In the genomic region with DNA sequence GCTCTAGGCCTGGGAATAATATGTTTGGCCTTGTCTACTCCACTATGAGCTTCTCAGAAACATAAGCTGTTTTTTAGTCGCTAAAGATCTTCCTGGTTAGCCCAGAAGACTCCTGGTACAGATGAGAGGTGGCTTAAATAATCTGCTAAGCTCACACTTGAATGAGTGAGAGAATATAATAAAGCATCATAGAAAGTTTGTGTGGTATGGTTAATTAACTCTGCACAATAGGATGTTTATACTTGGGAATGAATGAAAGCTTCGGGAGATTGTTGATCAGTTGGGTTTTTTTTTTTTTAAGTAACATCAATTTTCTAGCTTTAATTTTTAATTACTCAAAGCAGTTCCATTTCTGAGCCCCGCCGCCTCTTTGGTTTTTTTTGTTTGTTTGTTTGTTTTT, we compare ENCODE assay signal across 21 mouse cellular contexts. TPM values are rescaled to one million over a fixed set of nuclear protein-coding genes. Genes with fewer than 3 reads are reported as not detected.
DNase-seq lines count a peak whose midpoint lies in the region; ATAC-seq and TF ChIP-seq lines count a peak whose summit lies in the region.
"Had no signal": no experiment of that assay in that cellular context is flagged by ENCODE, and none has a peak within 500 bp of the region (broad histone marks: within the 10 kb centered on the region; RNA-seq: fewer than 3 reads in every experiment).

No protein-coding gene starts in this region.

- DNase-seq in hindbrain, postnatal 0 days (ENCODE audit: low spot score): no peak
- DNase-seq in hindbrain, embryonic 10.5 days (ENCODE audit: low spot score): no peak
- peak; percentile 75 for DNase-seq in retina, postnatal 1 day
- DNase-seq in retina, embryonic 14.5 days (ENCODE audit: low spot score): no peak
- no peak for DNase-seq in adrenal gland, postnatal 14 days
- DNase-seq: adrenal gland, adult 8-10 months; adrenal gland, postnatal 25 days; cerebellum, adult 11 months; cerebellum, adult 8-10 months; embryo, embryonic 11 days had no signal

- no peaks in the 10 kb centered on the region for H3K9me3 ChIP-seq in hindbrain, postnatal 0 days (ENCODE audit: low read length)
- no peaks in the 10 kb centered on the region for H3K9me3 ChIP-seq in hindbrain, embryonic 10.5 days
- H3K9me3 ChIP-seq: embryonic facial prominence, embryonic 13.5 days; embryonic facial prominence, embryonic 15.5 days; forebrain, embryonic 10.5 days; forebrain, embryonic 12.5 days had no signal

- no peaks in the 10 kb centered on the region for H3K27me3 ChIP-seq in hindbrain, postnatal 0 days (ENCODE audit: insufficient read depth, low read length)
- H3K27me3 ChIP-seq in hindbrain, embryonic 10.5 days (ENCODE audit: insufficient read depth, poor library complexity, severe bottlenecking): no peaks in the 10 kb centered on the region
- H3K27me3 ChIP-seq: embryonic facial prominence, embryonic 15.5 days; forebrain, embryonic 12.5 days had no signal

- no peak overlapping the region for H3K4me2 ChIP-seq in hindbrain, postnatal 0 days (ENCODE audit: low read depth, low read length)
- H3K4me2 ChIP-seq: embryonic facial prominence, embryonic 13.5 days; embryonic facial prominence, embryonic 15.5 days; forebrain, embryonic 12.5 days had no signal

- H3K36me3 ChIP-seq in hindbrain, postnatal 0 days (ENCODE audit: insufficient read depth, low read length): no peaks in the 10 kb centered on the region
- H3K36me3 ChIP-seq in hindbrain, embryonic 10.5 days: no peaks in the 10 kb centered on the region
- H3K36me3 ChIP-seq: embryonic facial prominence, embryonic 13.5 days; embryonic facial prominence, embryonic 15.5 days; forebrain, embryonic 10.5 days; forebrain, embryonic 12.5 days had no signal

- no peak overlapping the region for H3K4me3 ChIP-seq in hindbrain, postnatal 0 days (ENCODE audit: low read length)
- H3K4me3 ChIP-seq in hindbrain, embryonic 10.5 days: no peak overlapping the region
- H3K4me3 ChIP-seq: embryonic facial prominence, embryonic 13.5 days; embryonic facial prominence, embryonic 15.5 days; erythroblast, embryonic 14.5 days; forebrain, embryonic 10.5 days; forebrain, embryonic 12.5 days had no signal

- no peak for TF ChIP-seq CTCF in hindbrain, postnatal 0 days (IDR thresholded peaks at IDR 0.05; ENCODE audit: low read depth)

- H3K9ac ChIP-seq in hindbrain, postnatal 0 days (replicated peaks; ENCODE audit: low read length): no peak overlapping the region
- H3K9ac ChIP-seq: embryonic facial prominence, embryonic 13.5 days; embryonic facial prominence, embryonic 15.5 days; forebrain, embryonic 12.5 days had no signal

- H3K4me1 ChIP-seq in hindbrain, postnatal 0 days (ENCODE audit: insufficient read depth, low read length): peaks cover 6% of the 10 kb centered on the region; the same call in 1 of the 2 replicates
- no peaks in the 10 kb centered on the region for H3K4me1 ChIP-seq in hindbrain, embryonic 10.5 days (replicated peaks)
- H3K4me1 ChIP-seq: embryonic facial prominence, embryonic 13.5 days; embryonic facial prominence, embryonic 15.5 days; forebrain, embryonic 10.5 days; forebrain, embryonic 12.5 days had no signal

- WGBS in hindbrain, postnatal 0 days: 68% methylated on average over 4 of the region's 4 CpGs
- 82% methylated on average over 4 of the region's 4 CpGs for WGBS in hindbrain, embryonic 10.5 days

- ATAC-seq in hindbrain, postnatal 0 days: no peak
- ATAC-seq: activated CD4-positive, CD25-positive, alpha-beta regulatory T cell, adult 4 months; Patski had no signal

- peak overlapping the region; percentile 26; the same call in 1 of the 2 replicates for H3K27ac ChIP-seq in hindbrain, postnatal 0 days
- H3K27ac ChIP-seq in hindbrain, embryonic 10.5 days: no peak overlapping the region
- H3K27ac ChIP-seq: embryonic facial prominence, embryonic 13.5 days; embryonic facial prominence, embryonic 15.5 days; forebrain, embryonic 10.5 days; forebrain, embryonic 12.5 days had no signal

RNA-seq across cellular contexts. Expression of gene Atp13a4, which starts 8.8 kb away (rescaled TPM):
- 2.8 and 7.2 TPM in 2 replicates for total RNA-seq in hindbrain, postnatal 0 days (2014; rRNA removed)
- polyA plus RNA-seq in hindbrain, postnatal 0 days (2015; fragmentation: Nextera tagmentation; extraction: Ambion mirVana): 5.1 and 5.7 TPM in 2 replicates
- polyA plus RNA-seq in hindbrain, embryonic 10.5 days (2016; fragmentation: Nextera tagmentation; extraction: Ambion mirVana): 0.25 TPM in 1 of 2 replicates, not detected in the other
- total RNA-seq in adrenal gland, postnatal 14 days (2021): 0.30 and 0.64 TPM in 2 replicates
- total RNA-seq: adrenal gland, adult 18-20 months; adrenal gland, adult 8-10 months; adrenal gland, postnatal 25 days; common myeloid progenitor, adult 5-6 weeks; MEL had no signal
- polyA plus RNA-seq: activated CD4-positive, CD25-positive, alpha-beta regulatory T cell, adult 4 months; embryonic facial prominence, embryonic 11.5 days; erythroblast, embryonic 14.5 days; Patski had no signal

RNA-seq across cellular contexts. Expression of gene Opa1, which starts 43.3 kb away (rescaled TPM):
- total RNA-seq in hindbrain, postnatal 0 days (2014; rRNA removed): 67.2 and 73.8 TPM in 2 replicates
- polyA plus RNA-seq in hindbrain, postnatal 0 days (2015; fragmentation: Nextera tagmentation; extraction: Ambion mirVana): 42.2 and 42.4 TPM in 2 replicates
- 36.9 and 38.8 TPM in 2 replicates for polyA plus RNA-seq in hindbrain, embryonic 10.5 days (2016; fragmentation: Nextera tagmentation; extraction: Ambion mirVana)
- total RNA-seq in adrenal gland, postnatal 14 days (2021): 101 and 104 TPM in 2 replicates
